Mouse (Mus musculus): ENCODE results near the gene Baiap2. TPM values are rescaled to one million over a fixed set of nuclear protein-coding genes. Genes with fewer than 3 reads are reported as not detected.

Gene Baiap2
- polyA plus RNA-seq, 1 experiment from 2014 or later: 34.0 TPM

DNA sequence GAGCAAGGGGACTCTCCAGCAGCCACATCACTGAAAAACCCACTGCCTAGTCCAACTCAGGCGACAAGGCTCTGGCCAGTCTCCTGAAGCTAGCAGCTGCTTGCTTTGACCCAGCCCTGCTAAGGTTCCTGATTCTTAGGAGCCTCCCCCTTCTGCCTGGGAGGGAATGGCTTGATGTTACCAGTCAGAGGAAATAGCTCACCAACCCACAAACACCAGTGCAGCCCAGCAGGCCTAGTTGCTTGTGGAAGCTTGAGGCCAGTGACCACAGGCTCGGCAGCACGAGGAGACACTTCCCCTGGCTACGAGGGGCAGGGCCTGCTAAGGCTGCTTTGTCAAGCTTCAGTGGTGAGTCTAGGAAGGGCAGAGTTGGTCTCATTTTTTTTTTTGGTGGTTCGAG is 17.4 kb upstream of the Baiap2 start:
- H3K4me3 ChIP-seq: no peak overlapping the region

DNA sequence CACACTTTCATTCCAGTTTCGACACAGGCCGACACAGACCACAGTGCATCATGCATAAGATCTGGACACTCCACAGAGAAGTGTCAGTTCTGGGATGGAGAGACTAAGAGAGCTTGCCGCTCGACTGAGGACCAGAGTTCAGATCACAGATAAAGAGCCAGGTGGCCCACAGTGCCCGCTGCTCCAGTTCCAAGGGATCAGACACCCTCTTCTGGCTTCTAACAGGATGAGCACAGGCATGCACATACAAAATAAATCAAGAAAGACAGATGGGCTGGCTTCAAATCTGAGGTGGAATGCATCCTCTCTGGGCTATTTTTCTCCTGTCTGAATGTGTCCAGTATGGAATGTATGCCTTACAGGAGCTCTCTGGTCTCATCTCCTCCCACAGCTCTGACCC is 15.8 kb upstream of the Baiap2 start:
- H3K4me1 ChIP-seq: no peaks in the 10 kb centered on the region
- no peak overlapping the region for H3K4me2 ChIP-seq (replicated peaks)
- H3K9ac ChIP-seq (replicated peaks): no peak overlapping the region
- H3K27me3 ChIP-seq: no peaks in the 10 kb centered on the region
- H3K4me3 ChIP-seq: no peak overlapping the region
- no peak for ATAC-seq (replicated peaks)
- WGBS: 87% methylated on average over 5 of the region's 5 CpGs
- H3K27ac ChIP-seq (replicated peaks): no peak overlapping the region
- no peaks in the 10 kb centered on the region for H3K36me3 ChIP-seq
- no peaks in the 10 kb centered on the region for H3K9me3 ChIP-seq

More for the DNA sequence above, 17.4 kb upstream of the Baiap2 start:
- Histone ChIP-seq H3K4me2 (replicated peaks) (no peak overlapping the region), H3K9me3 (no peaks in the 10 kb centered on the region), H3K27me3 (no peaks in the 10 kb centered on the region), H3K9ac (replicated peaks) (no peak overlapping the region), H3K4me1 (no peaks in the 10 kb centered on the region), H3K27ac (replicated peaks) (no peak overlapping the region), H3K36me3 (no peaks in the 10 kb centered on the region)
- ATAC-seq (replicated peaks): no peak
- WGBS: 77% methylated on average over 5 of the region's 5 CpGs

DNA sequence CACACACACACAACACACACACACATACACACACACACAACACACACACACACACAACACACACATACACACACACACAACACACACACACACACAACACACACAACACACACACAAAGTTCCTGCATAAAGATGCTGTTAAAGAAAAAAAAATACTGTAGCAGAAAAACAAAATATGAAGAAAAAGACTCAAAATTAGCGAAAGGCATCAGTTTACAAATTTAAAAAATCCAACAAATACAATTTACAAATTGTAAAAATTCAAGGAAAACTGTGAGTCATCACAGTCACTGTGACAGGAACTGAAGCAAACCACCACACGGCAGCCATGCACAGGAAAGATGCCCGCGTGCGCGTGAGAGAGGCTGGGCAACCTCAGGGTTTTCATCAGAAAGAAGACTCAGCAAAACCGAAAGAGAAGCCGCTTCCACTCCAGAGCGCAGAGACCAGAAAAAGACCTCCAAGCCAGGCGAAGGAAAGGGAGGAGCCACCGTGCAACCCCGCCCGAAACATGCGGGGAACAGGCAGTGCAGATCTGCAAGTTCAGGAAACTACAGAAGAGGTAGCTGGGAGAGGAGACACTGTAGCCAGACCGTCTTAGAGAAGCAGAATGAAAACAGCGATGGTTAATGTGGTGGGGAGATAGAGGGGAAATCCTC is 14.4 kb upstream of the Baiap2 start:
- Histone ChIP-seq H3K27ac (replicated peaks) (no peak overlapping the region), H3K9ac (replicated peaks) (no peak overlapping the region), H3K27me3 (no peaks in the 10 kb centered on the region), H3K36me3 (no peaks in the 10 kb centered on the region), H3K4me1 (0 out of 2 replicates have a peak, but pooled peaks cover 2% of the 10 kb centered on the region), H3K4me2 (replicated peaks) (no peak overlapping the region), H3K9me3 (no peaks in the 10 kb centered on the region), H3K4me3 (no peak overlapping the region)
- ATAC-seq (replicated peaks): no peak
- WGBS: 75% methylated on average over 16 of the region's 16 CpGs

DNA sequence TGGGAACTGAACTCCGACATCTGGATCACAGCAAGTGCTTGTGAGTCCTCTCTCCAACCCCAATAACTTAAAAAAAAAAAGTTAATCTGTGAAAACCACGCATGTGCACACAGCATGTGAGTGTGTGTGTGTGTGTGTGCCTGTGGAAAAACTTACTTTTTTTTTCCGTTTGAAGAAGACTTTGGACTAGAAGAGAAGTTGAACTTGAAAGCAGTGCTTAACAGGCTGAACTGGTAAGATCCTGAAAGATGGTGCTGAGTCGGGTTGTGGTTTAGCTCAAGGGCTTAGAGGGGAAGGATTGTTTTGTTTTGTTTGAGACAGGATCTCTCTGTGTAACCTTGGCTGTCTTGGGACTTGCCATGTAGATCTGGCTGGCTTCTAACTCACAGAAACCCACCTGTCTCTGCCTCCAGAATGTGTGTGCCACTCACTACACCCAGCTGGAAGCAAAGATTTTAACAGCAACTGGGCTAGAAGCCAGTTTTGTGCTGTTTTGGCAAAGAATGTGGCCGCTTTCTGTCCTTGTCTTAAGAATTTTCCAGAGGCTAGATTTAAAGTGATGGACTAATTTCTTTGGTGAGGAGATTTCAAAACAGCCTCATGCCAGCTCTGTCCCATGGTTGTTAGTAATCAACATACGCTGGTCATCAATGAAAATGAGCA is 12.8 kb upstream of the Baiap2 start:
- no peak overlapping the region for H3K9ac ChIP-seq (replicated peaks)
- no peaks in the 10 kb centered on the region for H3K27me3 ChIP-seq
- H3K36me3 ChIP-seq: no peaks in the 10 kb centered on the region
- WGBS: 76% methylated on average over 6 of the region's 6 CpGs
- H3K9me3 ChIP-seq: no peaks in the 10 kb centered on the region
- no peak overlapping the region for H3K4me2 ChIP-seq (replicated peaks)
- 0 out of 2 replicates have a peak, but pooled peaks cover 2% of the 10 kb centered on the region for H3K4me1 ChIP-seq
- ATAC-seq (replicated peaks): no peak
- no peak overlapping the region for H3K4me3 ChIP-seq
- no peak overlapping the region for H3K27ac ChIP-seq (replicated peaks)

DNA sequence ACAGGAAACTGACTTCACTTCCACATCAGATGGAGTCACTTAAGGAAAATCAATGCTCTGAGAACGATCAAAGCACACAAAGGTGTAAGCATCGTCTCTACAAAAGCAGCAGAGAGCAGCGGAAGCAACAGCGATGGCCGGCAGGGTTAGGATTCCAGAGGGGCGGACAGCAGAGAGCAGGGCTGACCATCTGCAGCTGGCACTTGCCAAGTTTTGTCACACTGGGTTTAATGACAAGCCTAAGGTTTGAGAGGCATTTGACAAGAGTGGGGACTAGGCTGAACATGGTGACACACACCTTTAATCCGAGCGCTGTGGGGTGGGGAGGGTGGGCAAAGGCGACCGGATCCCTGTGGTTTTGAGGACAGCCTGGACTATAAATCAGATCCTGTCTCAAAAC is 10.8 kb upstream of the Baiap2 start:
- WGBS: 77% methylated on average over 10 of the region's 10 CpGs
- Histone ChIP-seq H3K36me3 (no peaks in the 10 kb centered on the region), H3K9ac (replicated peaks) (no peak overlapping the region), H3K4me3 (no peak overlapping the region), H3K4me1 (peaks cover 20% of the 10 kb centered on the region), H3K27me3 (no peaks in the 10 kb centered on the region), H3K27ac (replicated peaks) (no peak overlapping the region), H3K4me2 (replicated peaks) (no peak overlapping the region), H3K9me3 (no peaks in the 10 kb centered on the region)
- no peak for ATAC-seq (replicated peaks)

DNA sequence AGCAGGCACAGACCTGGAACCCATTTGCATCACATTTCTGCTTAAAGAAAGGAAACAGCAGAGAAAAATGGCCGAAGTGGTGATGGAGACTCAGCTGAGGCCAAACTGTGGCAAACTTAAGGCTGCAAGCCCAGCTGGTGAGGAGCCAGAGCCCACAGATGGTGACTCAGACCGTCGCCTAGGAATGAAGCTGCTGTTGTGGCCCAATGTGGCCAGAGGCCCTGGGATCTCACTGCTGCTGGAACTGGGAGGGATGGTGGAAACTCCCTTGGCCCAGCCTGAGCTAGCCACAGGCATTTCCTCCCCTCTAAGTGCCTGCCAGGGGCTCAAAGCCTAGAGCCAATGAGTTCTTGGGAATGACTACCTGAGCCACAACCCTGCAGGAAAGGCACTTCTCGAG is 9.4 kb upstream of the Baiap2 start:
- Histone ChIP-seq H3K4me2 (replicated peaks) (no peak overlapping the region), H3K4me1 (peaks cover 33% of the 10 kb centered on the region)
- ATAC-seq (replicated peaks): no peak

DNA sequence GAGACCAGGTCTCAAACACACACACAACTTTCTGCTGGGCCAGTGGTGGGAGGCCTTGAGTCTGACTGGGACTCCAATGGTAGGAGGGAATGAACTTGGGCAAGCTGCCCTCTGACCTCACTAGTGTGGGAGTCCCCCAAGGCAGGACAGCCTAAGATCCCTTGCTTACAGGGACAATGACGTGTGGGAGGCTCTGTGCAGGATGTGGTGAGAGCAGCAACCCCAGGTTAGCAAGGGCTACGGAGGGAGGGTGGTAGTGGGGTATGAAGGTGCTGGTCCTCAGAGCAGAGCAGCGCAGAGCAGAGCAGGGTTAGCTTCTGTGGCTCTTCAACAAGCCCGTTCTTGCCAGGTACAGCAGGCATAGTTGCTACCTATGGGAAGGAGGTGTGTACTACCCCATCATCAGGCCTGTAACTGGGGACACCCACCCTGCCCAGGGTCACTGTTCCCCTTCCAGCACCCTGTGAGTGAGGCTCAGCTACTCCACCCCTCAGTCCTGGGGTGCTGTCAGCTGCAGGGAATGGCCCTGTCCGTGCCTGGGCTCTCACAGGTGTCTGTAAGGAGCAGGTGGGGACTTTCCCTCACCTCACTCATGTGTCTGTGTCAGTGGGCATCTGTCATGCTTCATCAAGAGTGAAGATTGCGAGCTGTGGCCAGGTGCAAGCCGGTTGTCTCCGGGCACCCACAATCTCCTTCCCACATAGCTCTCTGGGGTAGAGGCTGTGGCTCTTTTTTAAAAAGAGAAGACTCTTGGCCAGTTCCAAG is 8.6 kb upstream of the Baiap2 start:
- Histone ChIP-seq H3K27me3 (no peaks in the 10 kb centered on the region), H3K4me2 (replicated peaks) (no peak overlapping the region), H3K4me1 (peaks cover 41% of the 10 kb centered on the region), H3K4me3 (no peak overlapping the region), H3K27ac (replicated peaks) (peak overlapping the region; percentile 16; the same call in 1 of the 2 replicates), H3K9ac (replicated peaks) (no peak overlapping the region), H3K9me3 (no peaks in the 10 kb centered on the region), H3K36me3 (no peaks in the 10 kb centered on the region)
- WGBS: 88% methylated on average over 8 of the region's 8 CpGs
- no peak for ATAC-seq (replicated peaks)

More for the DNA sequence above, 9.4 kb upstream of the Baiap2 start:
- Histone ChIP-seq H3K27me3 (no peaks in the 10 kb centered on the region), H3K9ac (replicated peaks) (no peak overlapping the region), H3K36me3 (no peaks in the 10 kb centered on the region), H3K27ac (replicated peaks) (no peak overlapping the region), H3K9me3 (no peaks in the 10 kb centered on the region), H3K4me3 (no peak overlapping the region)
- 70% methylated on average over 4 of the region's 4 CpGs for WGBS

DNA sequence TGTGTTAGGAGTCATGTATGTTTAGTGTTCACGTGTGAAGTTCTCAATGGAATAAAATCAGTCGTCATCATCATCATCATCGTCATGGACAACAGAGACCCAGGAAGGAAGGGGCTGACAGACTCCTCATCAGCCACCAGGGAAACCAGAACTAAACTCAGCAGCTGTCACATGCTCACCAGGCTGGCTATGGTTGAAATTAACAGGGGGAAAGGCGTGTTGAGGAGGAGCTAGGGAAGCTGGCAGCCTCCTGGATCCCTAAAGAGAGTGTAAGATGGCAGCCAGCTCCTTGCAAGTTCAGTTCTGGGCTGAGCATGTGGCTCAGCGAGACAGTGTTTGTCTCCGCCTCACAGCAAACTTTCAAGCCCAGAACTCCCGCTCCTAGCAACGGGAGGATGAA is 7.8 kb upstream of the Baiap2 start:
- H3K27me3 ChIP-seq: no peaks in the 10 kb centered on the region
- H3K4me1 ChIP-seq: peaks cover 49% of the 10 kb centered on the region
- H3K4me2 ChIP-seq (replicated peaks): no peak overlapping the region
- H3K36me3 ChIP-seq: no peaks in the 10 kb centered on the region
- H3K27ac ChIP-seq (replicated peaks): peak overlapping the region; percentile 16; the same call in 1 of the 2 replicates
- no peak overlapping the region for H3K9ac ChIP-seq (replicated peaks)
- H3K9me3 ChIP-seq: no peaks in the 10 kb centered on the region
- H3K4me3 ChIP-seq: no peak overlapping the region
- ATAC-seq (replicated peaks): no peak
- WGBS: 66% methylated on average over 8 of the region's 8 CpGs

DNA sequence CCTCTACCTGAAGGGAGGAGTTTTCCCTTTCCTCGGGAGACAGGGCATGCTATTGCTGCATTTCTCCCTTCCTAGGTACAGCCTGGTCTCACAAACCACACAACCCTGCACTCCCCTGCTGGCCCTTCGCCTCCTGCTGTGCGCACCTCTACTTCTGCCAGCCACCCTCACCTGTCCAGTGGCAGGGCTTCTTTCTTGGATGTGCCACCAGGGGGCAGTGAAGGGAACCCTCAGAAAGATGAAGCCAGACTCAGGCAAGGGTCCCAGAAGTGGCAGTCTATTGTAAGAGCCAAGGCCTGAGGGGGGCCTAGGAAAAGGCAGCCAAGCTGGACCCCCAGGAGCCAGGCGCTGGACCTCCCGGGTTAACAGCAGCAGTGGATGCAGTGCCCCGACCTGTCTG is 7.1 kb upstream of the Baiap2 start:
- WGBS: 23% methylated on average over 6 of the region's 6 CpGs
- no peak for ATAC-seq (replicated peaks)
- H3K4me2 ChIP-seq (replicated peaks): no peak overlapping the region
- no peaks in the 10 kb centered on the region for H3K36me3 ChIP-seq
- no peaks in the 10 kb centered on the region for H3K27me3 ChIP-seq
- H3K9me3 ChIP-seq: no peaks in the 10 kb centered on the region
- no peak overlapping the region for H3K9ac ChIP-seq (replicated peaks)
- peak overlapping the region; percentile 93 for H3K27ac ChIP-seq (replicated peaks)
- H3K4me3 ChIP-seq: no peak overlapping the region
- peaks cover 55% of the 10 kb centered on the region for H3K4me1 ChIP-seq

DNA sequence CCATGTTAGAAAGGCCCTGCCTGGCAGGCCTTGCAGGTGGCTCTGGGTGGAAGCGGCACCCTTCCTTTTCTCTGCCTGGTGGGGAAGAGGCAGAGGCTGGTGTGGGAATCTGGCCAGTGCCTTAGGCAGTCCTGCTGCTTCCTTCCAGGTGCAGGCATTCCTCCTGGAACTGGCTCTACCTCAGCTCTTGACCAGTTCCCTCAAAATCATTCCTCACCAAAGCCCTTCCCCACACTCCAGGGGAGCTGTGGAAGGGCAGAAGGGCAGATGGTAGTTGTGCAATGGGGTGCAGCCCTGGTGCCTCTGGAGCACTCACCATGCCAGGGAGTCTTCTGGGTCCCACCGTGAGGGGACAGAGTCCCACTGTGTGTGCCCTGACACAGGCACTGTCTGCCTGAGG is 6.1 kb upstream of the Baiap2 start:
- Histone ChIP-seq H3K27ac (replicated peaks) (peak overlapping the region; percentile 93), H3K4me3 (no peak overlapping the region), H3K27me3 (no peaks in the 10 kb centered on the region), H3K9me3 (no peaks in the 10 kb centered on the region), H3K4me1 (peaks cover 65% of the 10 kb centered on the region), H3K36me3 (no peaks in the 10 kb centered on the region), H3K9ac (replicated peaks) (no peak overlapping the region), H3K4me2 (replicated peaks) (peak overlapping the region; percentile 23)
- ATAC-seq (replicated peaks): no peak
- 79% methylated on average over 2 of the region's 2 CpGs for WGBS

DNA sequence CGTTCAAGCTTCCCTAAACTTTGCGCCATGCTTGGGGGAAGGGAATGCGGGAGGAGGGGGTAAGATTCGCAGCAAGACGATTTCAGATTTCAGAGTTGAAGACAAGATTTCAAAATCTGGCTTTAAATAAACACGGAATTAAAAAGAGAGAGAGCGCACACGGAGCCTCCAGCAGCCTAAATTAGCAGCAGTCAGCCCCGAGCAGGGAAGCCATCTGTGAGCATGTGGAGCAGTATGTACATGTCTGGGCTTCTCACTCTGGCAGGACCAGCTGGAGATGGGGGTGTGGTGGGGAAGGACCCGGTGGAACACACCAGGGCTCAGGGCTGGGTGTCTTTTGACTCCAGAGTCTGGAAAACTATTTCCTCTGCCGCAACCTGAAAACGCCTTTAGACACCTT is 5.3 kb upstream of the Baiap2 start:
- H3K27me3 ChIP-seq: no peaks in the 10 kb centered on the region
- peaks cover 73% of the 10 kb centered on the region for H3K4me1 ChIP-seq
- no peaks in the 10 kb centered on the region for H3K36me3 ChIP-seq
- H3K4me2 ChIP-seq (replicated peaks): peak overlapping the region; percentile 23
- WGBS: 51% methylated on average over 12 of the region's 12 CpGs
- H3K27ac ChIP-seq (replicated peaks): peak overlapping the region; percentile 93
- no peak overlapping the region for H3K9ac ChIP-seq (replicated peaks)
- H3K9me3 ChIP-seq: no peaks in the 10 kb centered on the region
- ATAC-seq (replicated peaks): peak; percentile 57; the same call in 1 of the 2 replicates
- H3K4me3 ChIP-seq: no peak overlapping the region

DNA sequence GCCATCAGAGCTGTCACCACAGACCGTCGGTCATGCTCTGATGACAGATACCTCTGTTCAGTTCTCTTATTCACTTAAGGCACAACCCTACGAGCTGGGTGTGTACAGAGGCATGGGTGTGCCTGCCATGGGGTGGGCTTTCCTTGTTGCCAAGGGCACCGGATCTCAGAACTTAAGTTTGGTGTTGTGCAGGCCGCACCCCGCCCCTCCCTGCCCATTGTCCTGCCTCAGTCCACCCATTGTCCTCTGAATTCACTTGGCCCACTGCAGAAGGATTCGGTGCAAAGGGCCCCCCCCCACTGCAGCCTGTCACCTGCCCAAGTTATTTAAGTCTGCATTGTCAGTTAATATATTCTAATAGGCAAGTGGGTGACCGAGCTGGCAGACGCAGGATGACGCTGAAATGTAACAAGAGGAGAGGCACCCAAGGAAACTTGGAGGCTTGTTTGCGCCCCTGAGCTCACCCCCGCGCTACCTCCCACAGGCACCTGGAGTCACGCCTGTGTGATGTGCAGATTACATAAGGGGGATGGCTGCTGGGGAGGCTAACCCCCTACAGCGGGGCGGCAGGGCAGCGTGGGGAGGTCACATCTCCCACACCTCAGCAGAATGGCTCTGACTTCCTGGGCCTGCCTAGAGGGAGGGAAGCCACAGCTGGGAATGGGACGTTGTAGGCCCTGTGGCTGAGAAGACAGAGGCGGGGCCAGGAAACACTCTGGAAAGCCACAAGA is 4.6 kb upstream of the Baiap2 start:
- WGBS: 66% methylated on average over 19 of the region's 19 CpGs
- Histone ChIP-seq H3K4me1 (peaks cover 72% of the 10 kb centered on the region), H3K4me3 (no peak overlapping the region), H3K4me2 (replicated peaks) (peak overlapping the region; percentile 23; the same call in 1 of the 2 replicates), H3K27me3 (no peaks in the 10 kb centered on the region), H3K27ac (replicated peaks) (peak overlapping the region; percentile 93), H3K9me3 (no peaks in the 10 kb centered on the region), H3K9ac (replicated peaks) (no peak overlapping the region), H3K36me3 (no peaks in the 10 kb centered on the region)
- ATAC-seq (replicated peaks): no peak

Data from forebrain, embryonic 15.5 days (tissue).